Mouse (Mus musculus) embryonic stem cell, embryonic (primary cell): ENCODE results near the gene Sec24a.

Source experiments
- CTCF ChIA-PET, 4 experiments: fragments of 300-600 bp in 2 of 4; fragments of 350-600 bp in 2 of 4; sonication (Branson Sonifier 250); formaldehyde crosslinking; loops; one replicate each; lab custom pipeline; 2022; ENCODE audit warnings: inconsistent platforms in 2 of 4; lab: Charles Lee
- POLR2A ChIA-PET, 4 experiments: fragments of 300-600 bp in 2 of 4; fragments of 350-600 bp in 2 of 4; sonication (Branson Sonifier 250); formaldehyde crosslinking; loops; one replicate each; lab custom pipeline; 2022; ENCODE audit warnings: antibody characterized with exemption in 4 of 4, inconsistent platforms in 1 of 4; lab: Charles Lee

Gene Sec24a

GRCm38 (mm10) chr11:51681324-51681975, 82.0 kb downstream of the Sec24a start:
- POLR2A ChIA-PET, result interaction anchor here (0.6 to 14.7 kb wide), 54 partner anchors 7 to 142 kb away, joined by 3 to 450 read pairs (median 6); partner anchors contain the start of genes Hnrnpab (in 4 of the 4), Nhp2 (in 3 of the 4), Phykpl (in 3 of the 4) and Rmnd5b (in 3 of the 4)
- CTCF ChIA-PET, result interaction anchor here (0.5 to 2.8 kb wide), 92 partner anchors 8 to 486 kb away, joined by 3 to 76 read pairs (median 5); partner anchors contain the start of genes Phykpl (in 3 of the 4), Nhp2 (in 2 of the 4), Rmnd5b (in 2 of the 4) and Col23a1 (in 1 of the 4)

DNA sequence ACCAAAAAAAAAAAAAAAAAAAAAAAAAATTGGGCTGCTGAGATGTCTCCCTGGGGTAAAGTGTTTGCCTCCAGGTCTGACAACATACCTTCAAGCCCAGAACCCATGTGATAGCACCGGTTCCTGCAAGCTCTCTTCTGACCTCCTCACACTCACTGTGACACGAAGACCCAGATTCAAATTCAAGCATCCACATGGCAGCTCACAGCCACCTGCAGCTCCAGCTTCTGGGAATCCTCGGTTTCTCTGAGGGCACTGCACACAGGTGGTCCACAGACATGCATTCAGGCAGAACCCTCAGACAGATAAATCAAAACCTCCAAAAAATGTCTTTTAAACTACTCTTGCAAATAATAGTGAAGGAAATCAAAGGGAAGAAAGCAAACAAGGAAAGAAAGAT, 84.0 kb downstream of the Sec24a start:
- POLR2A ChIA-PET, result interaction anchor here (0.6 to 14.7 kb wide), 11 partner anchors 9 to 77 kb away, joined by 3 to 450 read pairs (median 48); partner anchors contain the start of genes Nhp2 (in 3 of the 4), 0610009B22Rik (in 2 of the 4) and Hnrnpab (in 2 of the 4)
- CTCF ChIA-PET, result interaction anchor here in 1 of 4 experiments (0.7 to 1.7 kb wide), 3 partner anchors 21 to 95 kb away, joined by 3 to 6 read pairs (median 5); partner anchors contain the start of gene Phykpl

GRCm38 (mm10) chr11:51677737-51678418, 85.6 kb downstream of the Sec24a start:
- ChIA-PET CTCF (interaction anchor here in 3 of 4 experiments (0.5 to 1.4 kb wide), 7 partner anchors 10 to 241 kb away, joined by 3 to 9 read pairs (median 3); partner anchors contain the start of gene 0610009B22Rik (in 1 of the 3)), POLR2A (interaction anchor here (1.0 to 6.9 kb wide), 20 partner anchors 10 to 93 kb away, joined by 3 to 51 read pairs (median 5); partner anchors contain the start of genes 0610009B22Rik (in 4 of the 4), Hnrnpab (in 2 of the 4), Nhp2 (in 2 of the 4) and Phykpl (in 1 of the 4))

DNA sequence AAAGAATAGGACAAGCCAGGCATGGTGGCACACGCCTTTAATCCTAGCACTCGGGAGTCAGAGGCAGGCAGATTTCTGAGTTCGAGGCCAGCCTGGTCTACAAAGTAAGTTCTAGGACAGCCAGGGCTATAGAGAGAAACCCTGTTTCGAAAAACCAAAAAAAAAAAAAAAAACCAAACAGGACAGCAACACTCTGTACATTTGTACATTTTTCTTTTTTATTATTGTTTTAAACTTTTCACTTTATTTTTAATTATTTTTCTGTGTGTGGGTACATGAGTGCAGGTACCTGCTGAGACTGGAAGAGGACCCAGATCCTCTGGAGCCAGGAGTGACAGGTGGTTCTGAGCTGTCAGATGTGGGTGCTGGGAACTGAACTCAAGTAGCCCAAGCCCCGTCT, 88.0 kb downstream of the Sec24a start:
- ChIA-PET POLR2A (interaction anchor here in 2 of 4 experiments (0.7 to 6.9 kb wide), 12 partner anchors 11 to 126 kb away, joined by 3 to 51 read pairs (median 8); partner anchors contain the start of genes 0610009B22Rik (in 2 of the 2), Hnrnpab (in 2 of the 2) and Nhp2 (in 1 of the 2)), CTCF (interaction anchor here in 1 of 4 experiments (0.6 kb wide), 1 partner anchor 39 kb away, joined by 3 read pairs; no protein-coding TSS in a partner anchor)

GRCm38 (mm10) chr11:51673291-51673690, 90.1 kb downstream of the Sec24a start:
- POLR2A ChIA-PET, result interaction anchor here (0.6 to 4.1 kb wide), 44 partner anchors 8 to 119 kb away, joined by 3 to 56 read pairs (median 6); partner anchors contain the start of genes Nhp2 (in 3 of the 4), 0610009B22Rik (in 2 of the 4), D930048N14Rik (in 2 of the 4) and Hnrnpab (in 2 of the 4)
- CTCF ChIA-PET, result interaction anchor here in 3 of 4 experiments (0.5 to 1.5 kb wide), 7 partner anchors 8 to 1554 kb away, joined by 3 to 8 read pairs (median 3); no protein-coding TSS in a partner anchor

GRCm38 (mm10) chr11:51671376-51671775, 92.1 kb downstream of the Sec24a start:
- ChIA-PET POLR2A (interaction anchor here in 2 of 4 experiments (0.7 to 4.1 kb wide), 11 partner anchors 8 to 86 kb away, joined by 3 to 56 read pairs (median 3); partner anchors contain the start of genes 0610009B22Rik (in 1 of the 2) and Phykpl (in 1 of the 2)), CTCF (interaction anchor here in 1 of 4 experiments (0.6 kb wide), 1 partner anchor 59 kb away, joined by 4 read pairs; no protein-coding TSS in a partner anchor)

DNA sequence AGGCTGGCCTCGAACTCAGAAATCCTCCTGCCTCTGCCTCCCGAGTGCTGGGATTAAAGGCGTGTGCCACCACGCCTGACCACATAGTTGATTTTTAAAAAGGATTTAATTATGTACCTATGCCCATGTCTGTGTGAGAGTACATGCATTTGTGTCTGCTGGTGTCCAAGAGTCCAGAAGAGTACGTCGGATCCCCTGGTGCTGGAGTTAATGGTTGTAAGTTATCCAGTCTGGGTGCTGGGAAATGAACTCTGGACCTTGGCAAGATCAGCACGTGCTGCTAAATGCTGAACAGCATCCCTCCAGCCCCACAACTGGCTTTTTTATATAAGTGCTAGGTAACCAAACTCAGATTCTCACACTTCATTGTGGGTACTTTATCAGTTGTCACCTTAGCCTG, 92.6 kb downstream of the Sec24a start:
- ChIA-PET CTCF (interaction anchor here in 1 of 4 experiments (0.6 kb wide), 1 partner anchor 58 kb away, joined by 4 read pairs; no protein-coding TSS in a partner anchor), POLR2A (interaction anchor here in 2 of 4 experiments (0.7 to 4.1 kb wide), 7 partner anchors 9 to 86 kb away, joined by 3 to 56 read pairs (median 3); partner anchors contain the start of gene Phykpl (in 1 of the 2))

DNA sequence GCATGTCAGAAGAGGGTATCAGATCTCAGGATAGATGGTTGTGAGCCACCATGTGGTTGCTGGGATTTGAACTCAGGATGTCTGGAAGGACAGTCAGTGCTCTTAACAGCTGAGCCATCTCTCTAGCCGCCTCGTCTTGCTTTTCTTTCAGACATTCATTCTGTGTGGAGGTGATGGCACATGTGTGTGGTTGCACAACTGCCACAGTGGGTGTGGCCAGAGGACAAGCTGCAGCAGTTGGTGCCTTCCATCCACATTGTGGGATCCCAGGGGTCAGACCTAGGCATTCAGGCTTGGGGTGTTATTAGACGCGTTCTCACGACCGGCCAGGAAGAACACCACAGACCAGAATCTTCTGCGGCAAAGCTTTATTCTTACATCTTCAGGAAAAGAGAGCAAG, 98.7 kb downstream of the Sec24a start:
- POLR2A ChIA-PET, result interaction anchor here in 2 of 4 experiments (1.3 to 13.3 kb wide), 7 partner anchors 8 to 61 kb away, joined by 4 to 252 read pairs (median 95); partner anchors contain the start of genes 0610009B22Rik (in 1 of the 2), D930048N14Rik (in 1 of the 2), Hnrnpab (in 1 of the 2) and N4bp3 (in 1 of the 2)
- CTCF ChIA-PET, result interaction anchor here in 1 of 4 experiments (1.5 kb wide), 1 partner anchor 16 kb away, joined by 4 read pairs; no protein-coding TSS in a partner anchor

- CTCF ChIA-PET, result interaction anchor here (0.6 to 1.8 kb wide), 10 partner anchors 13 to 57 kb away, joined by 3 to 9 read pairs (median 3); no protein-coding TSS in a partner anchor
- POLR2A ChIA-PET, result interaction anchor here in 3 of 4 experiments (0.5 to 13.3 kb wide), 32 partner anchors 9 to 153 kb away, joined by 3 to 252 read pairs (median 8); partner anchors contain the start of genes 0610009B22Rik (in 3 of the 3), D930048N14Rik (in 2 of the 3), Hnrnpab (in 2 of the 3) and N4bp3 (in 2 of the 3)
Measured at GRCm38 (mm10) chr11:51662632-51663031, 100.8 kb downstream of the Sec24a start.

GRCm38 (mm10) chr11:51661867-51662365, 101.5 kb downstream of the Sec24a start:
- POLR2A ChIA-PET, result interaction anchor here in 3 of 4 experiments (0.5 to 13.3 kb wide), 39 partner anchors 9 to 154 kb away, joined by 3 to 252 read pairs (median 6); partner anchors contain the start of genes 0610009B22Rik (in 2 of the 3), D930048N14Rik (in 2 of the 3), Hnrnpab (in 2 of the 3) and N4bp3 (in 2 of the 3)
- CTCF ChIA-PET, result interaction anchor here (0.6 to 1.8 kb wide), 12 partner anchors 12 to 122 kb away, joined by 3 to 9 read pairs (median 4); partner anchors contain the start of genes D930048N14Rik (in 1 of the 4) and N4bp3 (in 1 of the 4)

DNA sequence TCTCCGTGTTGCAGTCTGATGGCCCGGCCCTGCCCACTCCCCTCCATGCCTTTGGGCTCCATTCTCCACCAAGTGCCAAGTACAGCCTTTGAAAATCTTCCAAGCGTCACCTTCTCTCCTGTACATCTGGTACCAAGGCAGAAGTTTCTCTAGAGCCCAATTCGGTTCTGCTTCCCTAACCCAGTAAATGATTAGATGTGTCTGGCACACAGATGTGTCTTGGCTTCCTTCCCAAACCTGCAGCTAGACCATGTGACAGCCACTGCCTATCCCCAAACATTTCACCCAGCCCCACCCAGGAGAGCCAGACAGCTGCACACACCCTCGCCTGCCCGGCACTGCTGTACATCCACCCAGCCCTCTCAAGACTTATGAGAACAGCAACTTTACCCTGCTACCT, 104.7 kb downstream of the Sec24a start:
- ChIA-PET CTCF (interaction anchor here in 3 of 4 experiments (0.6 to 1.6 kb wide), 8 partner anchors 19 to 150 kb away, joined by 3 to 9 read pairs (median 3); no protein-coding TSS in a partner anchor), POLR2A (interaction anchor here (0.5 to 13.3 kb wide), 35 partner anchors 10 to 628 kb away, joined by 3 to 252 read pairs (median 6); partner anchors contain the start of genes Hnrnpab (in 3 of the 4), 0610009B22Rik (in 2 of the 4), D930048N14Rik (in 2 of the 4) and N4bp3 (in 2 of the 4))

DNA sequence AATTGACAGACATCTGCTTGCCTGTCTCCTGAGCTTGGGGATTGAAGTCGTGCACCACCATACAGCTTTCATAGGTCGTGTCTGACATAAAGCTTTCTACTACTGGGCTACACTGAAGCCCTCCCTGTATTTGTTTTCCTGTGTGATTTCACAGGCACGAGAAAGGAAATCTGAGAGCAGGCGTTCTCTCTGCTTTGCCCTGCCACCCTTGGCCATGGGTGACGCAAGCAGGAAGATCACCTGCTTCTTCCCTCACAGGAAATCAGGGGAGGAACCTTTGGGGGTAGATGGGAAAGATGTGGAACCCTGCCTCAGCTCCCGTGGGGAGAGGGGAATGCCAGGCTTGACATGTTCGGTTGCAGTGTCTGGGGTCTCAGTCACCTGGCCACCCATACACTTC, 105.1 kb downstream of the Sec24a start:
- ChIA-PET CTCF (interaction anchor here in 2 of 4 experiments (0.6 to 1.6 kb wide), 3 partner anchors 23 to 151 kb away, joined by 3 to 9 read pairs (median 3); no protein-coding TSS in a partner anchor), POLR2A (interaction anchor here (0.5 to 13.3 kb wide), 32 partner anchors 9 to 629 kb away, joined by 3 to 252 read pairs (median 7); partner anchors contain the start of genes Hnrnpab (in 3 of the 4), 0610009B22Rik (in 2 of the 4), D930048N14Rik (in 2 of the 4) and N4bp3 (in 2 of the 4))

- ChIA-PET POLR2A (interaction anchor here in 3 of 4 experiments (0.7 to 13.3 kb wide), 31 partner anchors 8 to 361 kb away, joined by 3 to 252 read pairs (median 6); partner anchors contain the start of genes 0610009B22Rik (in 3 of the 3), Hnrnpab (in 3 of the 3), D930048N14Rik (in 2 of the 3) and N4bp3 (in 2 of the 3)), CTCF (interaction anchor here in 2 of 4 experiments (0.7 to 1.6 kb wide), 5 partner anchors 21 to 426 kb away, joined by 3 to 9 read pairs (median 5); partner anchors contain the start of gene Rmnd5b (in 1 of the 2))
Measured at GRCm38 (mm10) chr11:51656798-51657521, 106.5 kb downstream of the Sec24a start.

DNA sequence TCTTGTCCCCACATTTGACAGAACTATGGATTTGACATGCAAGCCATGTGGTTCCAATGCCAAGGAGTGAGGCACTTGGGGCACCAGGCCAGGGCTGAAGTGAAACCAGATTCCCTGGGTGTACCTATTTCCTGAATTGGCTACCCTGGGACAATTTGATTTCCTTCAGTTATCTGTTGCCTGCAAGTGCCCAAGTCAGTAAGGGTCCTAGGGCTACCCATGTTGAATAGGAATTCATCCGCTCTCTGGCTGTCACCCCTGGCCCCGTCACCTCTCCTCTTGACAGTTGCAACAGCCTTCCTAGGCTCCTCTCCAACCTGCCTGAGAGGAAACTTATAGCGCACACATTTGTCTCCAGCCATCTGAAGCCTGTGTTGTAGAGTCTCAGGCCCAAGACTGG, 108.5 kb downstream of the Sec24a start:
- CTCF ChIA-PET, result interaction anchor here in 2 of 4 experiments (1.2 to 1.4 kb wide), 2 partner anchors 17 to 27 kb away, joined by 3 to 4 read pairs; no protein-coding TSS in a partner anchor

More for the DNA sequence above, 108.5 kb downstream of the Sec24a start:
- POLR2A ChIA-PET, result interaction anchor here in 3 of 4 experiments (0.7 to 13.3 kb wide), 9 partner anchors 11 to 63 kb away, joined by 4 to 252 read pairs (median 11); partner anchors contain the start of genes 0610009B22Rik (in 2 of the 3), D930048N14Rik (in 1 of the 3), Hnrnpab (in 1 of the 3) and N4bp3 (in 1 of the 3)
